In the genomic region with DNA sequence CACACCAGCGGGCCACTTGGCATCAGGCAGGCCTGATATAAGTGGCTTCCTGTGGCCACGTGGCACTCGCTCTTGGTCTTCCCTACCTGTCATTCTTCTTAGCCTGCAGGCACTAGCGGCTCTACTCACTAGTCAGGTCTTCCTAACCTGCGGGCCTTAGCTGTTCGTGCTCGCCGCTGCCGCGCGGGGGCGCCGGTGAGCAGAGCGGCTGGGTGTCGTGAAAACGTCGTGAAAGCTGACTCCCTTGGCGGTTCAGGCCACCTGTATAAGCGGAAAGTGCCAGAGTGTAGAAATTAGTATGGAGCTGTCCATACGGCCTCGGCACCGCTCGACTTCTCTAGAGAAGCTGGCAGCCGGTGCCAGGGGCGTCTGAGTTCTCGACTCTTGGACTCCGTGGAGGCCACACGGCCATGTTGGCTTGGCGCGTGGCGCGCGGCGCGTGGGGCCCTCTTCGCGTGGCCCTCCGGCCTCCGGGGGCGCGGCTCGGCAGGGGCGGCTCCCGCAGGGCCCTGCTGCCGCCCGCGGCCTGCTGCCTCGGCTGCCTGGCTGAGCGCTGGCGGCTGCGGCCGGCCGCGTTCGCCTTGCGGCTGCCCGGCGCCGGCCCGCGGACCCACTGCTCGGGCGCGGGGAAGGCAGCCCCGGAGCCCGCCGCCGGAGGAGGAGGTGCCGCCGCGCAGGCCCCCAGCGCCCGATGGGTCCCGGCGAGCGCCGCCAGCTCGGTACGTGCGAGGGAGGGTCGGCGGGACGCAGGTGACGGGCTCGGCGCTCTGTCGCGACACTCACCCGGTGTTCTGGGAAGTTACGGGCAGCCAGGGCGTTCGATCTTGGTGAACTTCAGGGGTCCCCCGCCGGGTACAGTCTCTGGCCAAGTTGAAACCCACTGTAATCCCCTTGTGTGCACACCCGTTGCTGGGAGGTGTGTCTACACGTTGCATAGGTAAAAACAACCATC, we compare ENCODE assay signal across 8 mouse cellular contexts. TPM values are rescaled to one million over a fixed set of nuclear protein-coding genes. Genes with fewer than 3 reads are reported as not detected.
DNase-seq lines count a peak whose midpoint lies in the region; ATAC-seq and TF ChIP-seq lines count a peak whose summit lies in the region.

A gene (plus strand): TSS at position 260 of the 952 bp plus-strand sequence.

- DNase-seq in CD8-positive naive resting alpha-beta T cell, adult 2 months (ENCODE audit: low read depth in 2 of 2, low spot score in 2 of 2) = peak; percentile 99 to 100
- peak; percentile 90 for DNase-seq in c-Kit-positive CD71-negative TER-119-negative erythroid progenitor cells, embryonic 14.5 days (ENCODE audit: low read depth)
- peak; percentile 99 for DNase-seq in forebrain, embryonic 10.5 days (ENCODE audit: extremely low spot score, low spot score)
- peak; percentile 92 to 94 for DNase-seq in kidney, postnatal 25 days
- DNase-seq in liver, embryonic 14.5 days (ENCODE audit: low read depth in 3 of 3, low spot score in 3 of 3) = peak; percentile 84 to 87 (median 84)
- peak; percentile 96 for DNase-seq in neural tube, embryonic 11.5 days (ENCODE audit: low spot score)
- DNase-seq in stomach, postnatal 0 days (ENCODE audit: low spot score) = peak; percentile 98

- WGBS in forebrain, embryonic 10.5 days = under 1% methylated on average over 95 of the region's 96 CpGs
- WGBS in heart, embryonic 15.5 days = under 1% methylated on average over 91 of the region's 96 CpGs
- WGBS in liver, embryonic 14.5 days (ENCODE audit: insufficient replicate concordance) = under 1% methylated on average over 94 of the region's 96 CpGs
- WGBS in neural tube, embryonic 11.5 days = under 1% methylated on average over 68 of the region's 96 CpGs
- WGBS in stomach, postnatal 0 days = under 1% methylated on average over 95 of the region's 96 CpGs

- ATAC-seq in heart, embryonic 15.5 days (replicated peaks; ENCODE audit: insufficient number of reproducible peaks, insufficient read depth, low FRiP score, low read depth) = peak; percentile 85
- ATAC-seq in liver, embryonic 14.5 days (ENCODE audit: insufficient read depth) = peak; percentile 89
- peak; percentile 93 for ATAC-seq in neural tube, embryonic 11.5 days (ENCODE audit: insufficient read depth, low FRiP score, low TSS enrichment)
- peak; percentile 92 for ATAC-seq in stomach, postnatal 0 days (ENCODE audit: low FRiP score, low TSS enrichment)

- H3K27ac ChIP-seq in forebrain, embryonic 10.5 days = peak within 1 kb of the TSS; percentile 92
- H3K27ac ChIP-seq in heart, embryonic 15.5 days = peak within 1 kb of the TSS; percentile 90
- H3K27ac ChIP-seq in liver, embryonic 14.5 days = no peak within 1 kb of the TSS; the same call in 1 of the 2 replicates
- H3K27ac ChIP-seq in neural tube, embryonic 11.5 days (ENCODE audit: low read depth, low read length) = peak within 1 kb of the TSS; percentile 62; the same call in 1 of the 2 replicates
- peak within 1 kb of the TSS; percentile 83 for H3K27ac ChIP-seq in stomach, postnatal 0 days (replicated peaks)

- peak within 1 kb of the TSS; percentile 84 for H3K9ac ChIP-seq in heart, embryonic 15.5 days
- peak within 1 kb of the TSS; percentile 85 for H3K9ac ChIP-seq in liver, embryonic 14.5 days (replicated peaks)
- H3K9ac ChIP-seq in neural tube, embryonic 11.5 days (ENCODE audit: low read length) = peak within 1 kb of the TSS; percentile 88
- peak within 1 kb of the TSS; percentile 89 for H3K9ac ChIP-seq in stomach, postnatal 0 days (ENCODE audit: low read length)

- no peak for TF ChIP-seq EP300 in liver, embryonic 14.5 days (IDR thresholded peaks at IDR 0.05; ENCODE audit: low read depth)
- TF ChIP-seq EP300 in stomach, postnatal 0 days (optimal IDR thresholded peaks at IDR 0.05) = no peak

- H3K27me3 ChIP-seq in forebrain, embryonic 10.5 days (ENCODE audit: poor library complexity, severe bottlenecking) = no peaks in the 10 kb centered on the region
- H3K27me3 ChIP-seq in heart, embryonic 15.5 days = no peaks in the 10 kb centered on the region
- H3K27me3 ChIP-seq in liver, embryonic 14.5 days (ENCODE audit: control insufficient read depth, insufficient read depth, low read length) = no peaks in the 10 kb centered on the region
- no peaks in the 10 kb centered on the region for H3K27me3 ChIP-seq in neural tube, embryonic 11.5 days (ENCODE audit: control insufficient read depth, insufficient read depth, low read length)
- H3K27me3 ChIP-seq in stomach, postnatal 0 days (ENCODE audit: control insufficient read depth, insufficient read depth, low read length) = no peaks in the 10 kb centered on the region

- TF ChIP-seq CTCF in liver, embryonic 14.5 days (IDR thresholded peaks at IDR 0.05; ENCODE audit: low read depth) = peak; percentile 100
- TF ChIP-seq CTCF in stomach, postnatal 0 days (IDR thresholded peaks at IDR 0.05; ENCODE audit: low read depth) = peak; percentile 99

- H3K9me3 ChIP-seq in forebrain, embryonic 10.5 days = no peaks in the 10 kb centered on the region
- no peaks in the 10 kb centered on the region for H3K9me3 ChIP-seq in heart, embryonic 15.5 days (replicated peaks)
- H3K9me3 ChIP-seq in liver, embryonic 14.5 days (ENCODE audit: control insufficient read depth, low read length) = no peaks in the 10 kb centered on the region
- no peaks in the 10 kb centered on the region for H3K9me3 ChIP-seq in neural tube, embryonic 11.5 days (ENCODE audit: control insufficient read depth, low read length)
- no peaks in the 10 kb centered on the region for H3K9me3 ChIP-seq in stomach, postnatal 0 days (ENCODE audit: control insufficient read depth, low read length)

- H3K36me3 ChIP-seq in forebrain, embryonic 10.5 days (replicated peaks) = peaks cover 42% of the 10 kb centered on the region
- H3K36me3 ChIP-seq in heart, embryonic 15.5 days = peaks cover 7% of the 10 kb centered on the region; the same call in 1 of the 2 replicates
- H3K36me3 ChIP-seq in liver, embryonic 14.5 days (replicated peaks; ENCODE audit: control insufficient read depth, insufficient read depth, low read depth) = no peaks in the 10 kb centered on the region
- H3K36me3 ChIP-seq in neural tube, embryonic 11.5 days (ENCODE audit: control insufficient read depth, insufficient read depth, low read length) = no peaks in the 10 kb centered on the region; the same call in 1 of the 2 replicates
- H3K36me3 ChIP-seq in stomach, postnatal 0 days (ENCODE audit: control insufficient read depth, insufficient read depth, low read length) = 0 out of 2 replicates have a peak, but pooled peaks cover 2% of the 10 kb centered on the region

- H3K4me3 ChIP-seq in forebrain, embryonic 10.5 days = peak within 1 kb of the TSS; percentile 91
- H3K4me3 ChIP-seq in heart, embryonic 15.5 days = peak within 1 kb of the TSS; percentile 93
- peak within 1 kb of the TSS; percentile 87 to 92 for H3K4me3 ChIP-seq in liver, embryonic 14.5 days (ENCODE audit: insufficient read depth in 1 of 2, low read depth in 2 of 2, low read length in 2 of 2)
- H3K4me3 ChIP-seq in neural tube, embryonic 11.5 days (ENCODE audit: low read depth, low read length) = peak within 1 kb of the TSS; percentile 94
- peak within 1 kb of the TSS; percentile 84 for H3K4me3 ChIP-seq in stomach, postnatal 0 days (ENCODE audit: low read depth, low read length)

- H3K4me1 ChIP-seq in forebrain, embryonic 10.5 days = peaks cover 16% of the 10 kb centered on the region
- H3K4me1 ChIP-seq in heart, embryonic 15.5 days (replicated peaks) = peaks cover 14% of the 10 kb centered on the region
- peaks cover 3 to 7% of the 10 kb centered on the region in 2 experiments; a peak in 3 of 4 replicates for H3K4me1 ChIP-seq in liver, embryonic 14.5 days (replicated peaks; ENCODE audit: control insufficient read depth in 2 of 2, insufficient read depth in 2 of 2, low read length in 1 of 2)
- H3K4me1 ChIP-seq in neural tube, embryonic 11.5 days (ENCODE audit: control insufficient read depth, insufficient read depth, low read length) = peaks cover 9% of the 10 kb centered on the region
- H3K4me1 ChIP-seq in stomach, postnatal 0 days (replicated peaks; ENCODE audit: control insufficient read depth, insufficient read depth) = peaks cover 7% of the 10 kb centered on the region; the same call in 1 of the 2 replicates

- peak within 1 kb of the TSS; percentile 79 for H3K4me2 ChIP-seq in heart, embryonic 15.5 days
- H3K4me2 ChIP-seq in liver, embryonic 14.5 days (ENCODE audit: low read depth) = peak within 1 kb of the TSS; percentile 79
- H3K4me2 ChIP-seq in neural tube, embryonic 11.5 days (ENCODE audit: low read depth) = peak within 1 kb of the TSS; percentile 80
- H3K4me2 ChIP-seq in stomach, postnatal 0 days (replicated peaks; ENCODE audit: low read depth) = peak within 1 kb of the TSS; percentile 87

RNA-seq across cellular contexts. Expression of the gene that starts here (rescaled TPM):
- polyA plus RNA-seq in forebrain, embryonic 10.5 days (2016; fragmentation: Nextera tagmentation; extraction: Ambion mirVana) = 7.1 and 8.3 TPM in 2 replicates
- polyA plus RNA-seq in heart, embryonic 15.5 days (2015; fragmentation: Nextera tagmentation; extraction: Ambion mirVana) = 15.8 and 16.9 TPM in 2 replicates
- 8.9 and 10.1 TPM in 2 replicates for polyA plus RNA-seq in liver, embryonic 14.5 days (2012; rRNA removed)
- polyA plus RNA-seq in liver, embryonic 14.5 days (2014; fragmentation: Nextera tagmentation; extraction: Ambion mirVana) = 9.0 and 14.3 TPM in 2 replicates
- polyA plus RNA-seq in neural tube, embryonic 11.5 days (2014; fragmentation: Nextera tagmentation; extraction: Ambion mirVana) = 25.6 and 27.9 TPM in 2 replicates
- 24.3 and 27.8 TPM in 2 replicates for polyA plus RNA-seq in stomach, postnatal 0 days (2015; fragmentation: Nextera tagmentation; extraction: Ambion mirVana)
